Mouse (Mus musculus): ENCODE data around the gene Pou2f1.

Pou2f1 gene

DNA sequence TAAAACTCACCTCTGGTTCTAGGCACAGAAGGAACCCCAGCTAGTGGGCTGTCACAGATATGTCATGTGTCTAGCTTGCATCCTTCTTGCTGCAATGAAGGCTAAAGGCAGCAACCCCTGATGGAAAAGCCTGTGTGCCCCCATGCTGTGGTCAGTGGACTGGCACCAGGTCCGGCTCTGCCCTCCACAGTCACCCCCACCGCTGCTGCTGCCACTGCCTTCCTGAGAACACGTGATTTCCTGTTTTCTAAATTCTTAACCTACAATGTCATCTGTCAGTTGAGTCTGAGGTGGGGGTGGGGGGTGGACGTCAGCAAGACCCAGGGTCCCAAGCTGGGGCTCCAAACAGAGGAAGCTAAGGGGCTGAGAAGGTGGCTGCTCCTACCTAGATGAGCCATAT, 153.6 kb downstream of the Pou2f1 start:
- no peak for DNase-seq (ENCODE audit: low read depth, low spot score)

DNA sequence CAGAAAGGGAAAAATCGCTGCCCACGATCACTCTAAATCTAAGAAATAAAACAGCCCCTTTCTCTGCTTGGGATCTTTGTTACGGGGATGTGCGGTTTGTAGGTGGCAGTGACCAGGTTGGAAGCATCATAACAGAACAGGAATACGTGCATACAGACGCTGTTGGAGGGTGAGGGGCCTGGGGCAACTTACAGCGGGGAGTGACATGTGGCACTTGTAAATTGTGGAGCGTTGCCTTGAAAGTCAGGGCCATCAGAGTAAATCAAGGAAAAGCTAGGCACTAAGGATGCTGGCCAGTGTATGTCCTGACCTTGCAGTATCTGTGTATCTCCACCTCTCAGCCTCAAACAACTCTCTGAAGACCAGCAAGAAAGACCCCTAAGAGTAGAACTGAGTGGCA, 154.1 kb downstream of the Pou2f1 start:
- DNase-seq (ENCODE audit: low read depth, low spot score): no peak

DNA sequence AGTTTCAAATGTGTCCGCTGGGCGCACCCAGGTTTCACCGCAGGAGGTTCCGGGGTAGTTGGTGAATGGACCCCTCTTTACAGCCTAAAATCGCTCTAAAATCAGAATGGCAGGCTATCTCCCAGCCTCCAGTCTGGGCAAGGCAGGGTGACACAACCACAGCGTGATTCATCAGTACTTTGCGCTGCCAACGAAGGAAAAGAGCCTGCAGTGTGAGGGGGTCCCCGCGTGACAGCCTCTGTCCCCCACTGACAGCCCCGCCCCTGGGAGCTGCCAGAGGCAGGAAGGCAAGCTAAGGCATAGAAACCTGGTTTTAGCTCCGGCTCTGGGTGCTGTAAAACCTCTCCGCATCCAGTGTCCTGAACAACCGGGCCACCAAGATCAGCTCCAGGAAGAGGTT, 157.1 kb downstream of the Pou2f1 start:
- DNase-seq (ENCODE audit: low read depth, low spot score): no peak

DNA sequence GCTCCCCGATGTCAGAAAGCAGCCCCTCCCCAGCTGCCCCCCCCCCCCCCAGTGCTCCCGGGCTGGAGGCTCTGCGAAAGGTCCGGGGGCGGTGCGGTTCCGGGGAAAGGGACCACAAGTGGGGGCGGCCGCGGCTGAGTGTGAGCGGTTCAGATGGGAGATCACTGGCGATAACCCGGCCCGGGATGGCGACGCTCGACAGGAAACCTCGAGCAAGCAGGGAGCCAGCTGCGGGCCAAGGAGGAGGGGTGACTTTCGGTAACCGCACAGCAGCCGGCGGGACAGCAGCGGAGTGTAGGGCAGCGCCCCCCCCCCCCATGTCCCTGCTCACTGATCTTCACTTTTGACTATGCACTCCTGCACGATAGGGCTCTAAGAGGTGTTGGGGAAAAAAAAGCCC, 157.5 kb downstream of the Pou2f1 start:
- DNase-seq (ENCODE audit: low read depth, low spot score): no peak

GRCm38 (mm10) chr1:165844466-165844951, 158.0 kb downstream of the Pou2f1 start:
- peak; percentile 62 for DNase-seq (ENCODE audit: low read depth, low spot score)

DNA sequence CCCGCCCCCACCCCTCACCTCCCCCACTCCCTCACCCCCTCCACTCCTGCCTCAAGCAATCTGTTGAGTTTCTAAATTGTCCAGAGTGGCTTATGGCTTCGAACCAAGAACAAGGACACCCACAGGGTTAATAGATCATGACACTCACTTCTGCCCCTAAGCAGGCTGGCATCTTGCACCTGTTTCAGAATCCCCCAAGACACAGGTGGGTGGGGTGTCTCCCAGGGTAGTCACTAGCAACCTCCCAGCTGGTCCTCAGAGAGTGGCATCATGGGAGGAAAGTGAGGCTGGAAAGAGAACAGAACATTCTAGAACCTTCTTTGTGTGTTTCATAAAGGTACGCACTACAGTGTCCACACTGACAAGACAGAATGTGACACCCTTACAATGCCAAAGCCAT, 158.9 kb downstream of the Pou2f1 start:
- no peak for DNase-seq (ENCODE audit: low read depth, low spot score)

GRCm38 (mm10) chr1:165842170-165842569, 160.3 kb downstream of the Pou2f1 start:
- DNase-seq (ENCODE audit: low read depth, low spot score): no peak

DNA sequence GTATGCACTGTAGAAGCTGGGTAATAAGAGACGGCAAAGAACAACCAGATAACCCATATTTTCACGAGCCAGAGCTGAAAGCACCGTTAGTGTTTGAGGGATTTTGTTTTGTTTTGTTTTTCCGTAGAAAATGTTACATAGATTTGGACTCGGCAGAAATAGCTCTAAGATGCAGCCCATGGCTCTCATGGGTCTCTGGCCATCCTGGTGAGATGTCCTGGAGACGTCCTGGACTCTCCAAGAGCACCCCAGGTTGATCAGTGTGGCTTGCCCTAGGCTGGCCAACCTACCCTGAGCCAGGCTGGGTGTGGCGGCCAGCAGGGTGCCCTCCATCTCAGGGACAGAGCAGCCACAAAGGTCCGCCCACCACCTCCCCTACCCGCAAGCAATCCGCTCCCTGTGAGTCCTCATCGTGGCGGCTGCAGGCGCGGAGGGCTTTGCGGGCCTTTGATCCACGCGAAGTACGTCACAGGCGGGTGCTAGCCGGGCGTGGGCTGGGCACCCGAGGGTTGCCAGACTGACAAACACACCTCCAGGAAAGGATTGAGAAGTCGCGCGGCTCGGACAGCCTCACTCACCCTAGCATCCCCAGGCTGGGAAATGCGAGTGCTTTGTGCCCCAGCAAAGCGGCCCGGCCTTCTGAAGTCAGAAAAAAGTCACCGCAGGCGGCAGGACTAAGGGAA, 161.8 kb downstream of the Pou2f1 start:
- no peak for DNase-seq (ENCODE audit: low read depth, low spot score)

- DNase-seq (ENCODE audit: low read depth, low spot score): no peak
These were observed 163.3 kb downstream of the Pou2f1 start for GRCm38 (mm10) chr1:165839201-165839600.

- no peak for DNase-seq (ENCODE audit: low read depth, low spot score)
These were observed 164.9 kb downstream of the Pou2f1 start for GRCm38 (mm10) chr1:165837546-165837945.

- peak; percentile 74 for DNase-seq (ENCODE audit: low read depth, low spot score)
These were observed 166.0 kb downstream of the Pou2f1 start for GRCm38 (mm10) chr1:165836461-165836860.

- peak; percentile 69 for DNase-seq (ENCODE audit: low read depth, low spot score)
These were observed 167.9 kb downstream of the Pou2f1 start for GRCm38 (mm10) chr1:165834633-165834975.

DNA sequence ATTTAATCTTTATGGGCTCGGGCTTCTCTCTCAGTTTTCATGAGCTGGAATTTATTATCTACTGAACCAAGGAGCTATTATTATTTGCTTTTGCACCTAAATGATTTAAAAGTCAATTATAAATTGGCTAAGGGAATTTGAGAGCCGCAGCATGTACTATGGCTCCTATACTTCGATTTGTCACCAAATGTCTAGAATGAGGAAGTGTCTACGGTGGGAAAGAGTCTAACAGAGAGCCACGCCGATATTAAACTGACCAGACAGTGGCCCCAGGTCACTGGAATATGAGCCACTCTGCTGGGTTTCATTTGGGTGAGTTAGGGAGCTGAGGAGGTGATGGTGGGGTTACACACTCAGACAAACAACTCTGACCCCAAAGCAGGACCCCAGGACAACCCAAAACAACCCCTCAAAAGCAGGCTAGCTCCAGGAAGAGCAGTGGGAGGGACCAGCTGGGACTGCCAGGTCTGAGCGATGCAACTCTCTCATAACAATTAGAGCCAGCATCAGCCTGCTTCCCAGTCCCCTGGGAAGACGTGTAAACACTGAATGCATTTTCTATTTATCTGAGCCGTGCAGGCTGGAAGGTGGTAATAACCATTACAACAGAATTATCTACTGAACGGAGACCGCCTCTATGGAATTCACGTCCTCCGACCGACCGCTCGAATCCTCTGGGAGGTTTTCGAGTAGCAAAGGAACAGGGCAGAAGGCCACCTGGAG, 168.4 kb downstream of the Pou2f1 start:
- no peak for DNase-seq (ENCODE audit: low read depth, low spot score)

- no peak for DNase-seq (ENCODE audit: low read depth, low spot score)
These were observed 169.2 kb downstream of the Pou2f1 start for GRCm38 (mm10) chr1:165833244-165833643.

GRCm38 (mm10) chr1:165829890-165830289, 172.6 kb downstream of the Pou2f1 start:
- DNase-seq (ENCODE audit: low read depth, low spot score): no peak

DNA sequence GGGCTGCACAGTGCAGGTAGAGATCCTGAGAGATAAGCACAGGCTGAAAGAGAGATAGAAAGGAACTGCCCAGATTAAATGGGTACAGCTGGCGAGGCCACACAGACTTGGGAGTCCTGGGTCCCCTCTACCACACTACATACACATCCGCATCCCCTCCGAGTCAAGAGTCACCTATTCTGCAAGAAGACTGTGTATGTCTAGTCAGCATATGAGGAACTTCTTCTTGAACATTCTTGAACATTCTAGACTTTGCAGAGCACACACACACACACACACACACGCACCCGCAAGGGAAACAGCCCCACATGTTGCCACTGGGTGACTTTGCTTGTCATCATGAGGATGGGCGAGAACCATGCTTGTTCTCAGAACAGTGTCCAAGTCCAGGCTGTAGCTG, 173.9 kb downstream of the Pou2f1 start:
- no peak for DNase-seq (ENCODE audit: low read depth, low spot score)

- DNase-seq (ENCODE audit: low read depth, low spot score): no peak
These were observed 174.3 kb downstream of the Pou2f1 start for GRCm38 (mm10) chr1:165828173-165828572.

DNA sequence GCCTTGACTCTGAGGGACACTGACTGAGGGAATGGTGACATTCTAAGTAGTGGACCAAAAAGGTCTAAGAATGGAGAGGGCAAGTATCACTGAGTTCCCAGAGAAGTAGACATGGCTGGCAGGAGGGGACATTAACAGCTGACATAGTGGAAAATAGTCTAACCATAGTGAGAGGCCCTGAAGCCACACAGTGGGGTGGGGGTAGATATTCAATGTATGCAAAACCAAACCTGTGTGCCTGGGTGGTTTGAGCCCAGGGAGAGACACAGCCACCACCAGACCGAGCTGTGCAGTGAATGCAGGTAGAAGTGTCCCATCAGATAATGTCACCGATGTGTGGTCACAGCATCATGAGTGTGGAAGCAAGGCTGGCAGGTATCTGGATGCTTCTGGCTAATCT, 180.4 kb downstream of the Pou2f1 start:
- DNase-seq (ENCODE audit: low read depth, low spot score): no peak

DNA sequence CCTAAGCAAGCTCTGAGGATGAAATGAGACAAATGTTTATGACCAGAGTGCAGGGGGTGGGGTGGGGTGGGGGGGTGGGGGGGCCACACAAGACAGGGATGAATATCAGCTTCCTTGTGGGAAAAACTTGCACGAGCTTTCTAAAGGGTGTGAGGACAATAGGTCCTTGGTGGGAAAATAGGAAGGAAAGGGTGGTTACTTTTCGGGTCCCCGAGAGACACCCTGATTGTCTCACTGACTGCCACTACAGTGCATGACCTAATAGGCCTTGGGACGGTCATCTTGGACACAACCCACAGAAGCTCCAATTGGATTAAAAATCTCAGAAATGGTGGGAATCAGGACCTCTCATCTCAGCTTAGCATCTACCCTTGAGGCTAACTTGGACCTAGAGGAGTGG, 183.3 kb downstream of the Pou2f1 start:
- no peak for DNase-seq (ENCODE audit: low read depth, low spot score)

DNA sequence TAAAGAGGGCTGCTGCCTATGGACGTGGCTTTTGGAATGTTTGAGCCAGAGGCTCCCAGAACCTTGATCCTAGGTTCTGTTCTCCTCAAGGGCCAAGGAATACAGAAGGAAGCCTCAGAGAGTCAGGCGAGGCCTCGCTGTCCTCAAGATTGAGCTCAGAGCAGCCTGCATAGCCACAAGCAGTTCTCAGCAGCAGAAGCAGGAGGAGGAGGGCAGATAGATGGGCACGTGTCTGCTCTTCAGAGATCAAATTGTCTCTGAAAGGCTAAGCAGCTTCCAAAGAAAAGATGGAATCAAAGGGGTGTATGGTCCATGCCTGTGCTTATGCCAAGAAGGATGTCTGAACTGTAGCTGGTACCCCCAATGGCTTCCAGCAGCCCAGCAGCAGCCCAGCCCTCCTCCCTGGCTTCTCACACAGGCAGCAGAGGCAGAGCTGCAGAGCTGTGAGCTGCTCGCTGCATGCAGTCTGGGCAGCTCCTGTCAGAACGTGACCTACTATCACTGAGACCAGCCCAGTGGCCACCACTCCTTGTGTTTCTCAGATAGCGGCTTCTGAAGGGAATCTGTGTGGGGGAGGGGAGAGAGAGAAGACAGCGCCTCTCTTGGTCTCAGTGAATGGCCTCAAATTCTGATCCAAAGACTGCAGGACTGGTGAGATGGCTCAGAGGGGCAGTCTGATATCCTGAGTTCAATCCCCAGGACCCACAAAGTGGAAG, 184.2 kb downstream of the Pou2f1 start:
- DNase-seq (ENCODE audit: low read depth, low spot score): no peak

DNA sequence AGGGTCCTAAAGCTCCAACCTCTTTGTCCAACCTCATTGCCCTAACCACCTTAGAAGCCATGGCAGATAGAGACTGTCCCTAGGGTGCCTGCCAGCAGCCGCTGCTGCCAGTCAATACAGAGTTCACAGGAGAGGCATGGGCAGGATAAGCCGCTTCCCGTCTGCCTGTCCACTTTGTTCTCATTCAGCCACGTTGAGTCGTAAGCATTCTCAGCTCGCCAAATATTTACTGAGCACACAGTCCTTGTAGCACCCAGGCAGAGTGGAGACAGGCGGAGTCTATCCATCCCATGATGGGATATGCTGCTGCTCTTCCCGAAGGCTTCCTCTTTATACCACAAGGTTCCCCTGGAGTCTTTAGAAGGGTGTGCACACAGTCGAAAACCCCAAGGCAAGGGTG, 185.2 kb downstream of the Pou2f1 start:
- DNase-seq (ENCODE audit: low read depth, low spot score): no peak

DNA sequence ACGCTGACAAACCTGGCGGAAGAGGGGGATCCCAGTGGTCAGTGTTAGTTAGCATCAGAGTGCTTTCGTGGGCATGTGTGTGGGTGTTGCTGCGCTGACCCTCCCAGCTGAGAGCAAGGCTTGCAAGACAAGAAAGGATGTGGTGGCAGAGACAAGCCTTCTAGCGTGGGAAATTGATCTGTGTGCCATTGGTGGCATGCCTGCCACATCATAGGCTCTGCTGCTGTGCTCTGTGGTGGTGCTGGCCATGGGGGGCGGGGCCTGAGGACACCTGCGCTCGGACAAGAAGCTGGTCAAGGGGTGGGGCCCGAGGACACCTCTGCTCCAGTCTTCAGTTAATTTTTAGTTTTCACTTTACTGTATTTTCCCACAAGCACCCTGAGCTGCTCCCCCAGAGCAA, 186.1 kb downstream of the Pou2f1 start:
- no peak for DNase-seq (ENCODE audit: low read depth, low spot score)

Measured in forelimb bud, embryonic 11.5 days (tissue).